Mouse (Mus musculus) testis, adult 2 months (tissue): ENCODE data around the gene Crb1.

Source experiments
- CTCF ChIP-seq: fragments of 200-500 bp; IDR thresholded peaks from 2 replicates; pipeline ENCODE4 v1.5.1; 2012; ENCODE audit warnings: low read depth, mild to moderate bottlenecking, inconsistent platforms, low read length, moderate library complexity; ENCODE audit not compliant: control insufficient read depth, insufficient read depth, insufficient replicate concordance
- POLR2A ChIP-seq: fragments of 200-500 bp; IDR thresholded peaks from 2 replicates; pipeline ENCODE4 v1.6.1; 2012; ENCODE audit warnings: low read depth, mild to moderate bottlenecking, inconsistent platforms, low read length, moderate library complexity; ENCODE audit not compliant: control insufficient read depth

DNA sequence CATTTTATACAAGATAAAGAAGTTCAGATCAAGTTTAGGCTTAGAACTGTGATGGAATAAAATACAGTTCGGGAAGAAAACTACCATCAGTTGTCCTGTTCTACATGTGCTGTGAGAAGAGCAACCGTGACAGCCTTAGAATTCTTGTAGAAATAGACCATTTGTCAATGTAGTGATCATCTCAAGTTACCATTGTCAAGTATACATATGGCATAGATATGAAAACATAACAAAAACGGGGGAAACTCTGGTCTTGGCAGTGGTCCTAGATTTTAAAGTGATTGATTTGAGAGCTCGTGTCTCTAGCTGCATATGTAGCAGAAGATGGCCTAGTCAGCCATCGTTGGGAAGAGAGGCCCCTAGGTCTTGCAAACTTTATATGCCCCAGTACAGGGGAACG is 127.7 kb downstream of the Crb1 start:
- TF ChIP-seq CTCF = no peak
- no peak for TF ChIP-seq POLR2A
